ENCODE assay signal across 12 mouse cellular contexts in the genomic region with DNA sequence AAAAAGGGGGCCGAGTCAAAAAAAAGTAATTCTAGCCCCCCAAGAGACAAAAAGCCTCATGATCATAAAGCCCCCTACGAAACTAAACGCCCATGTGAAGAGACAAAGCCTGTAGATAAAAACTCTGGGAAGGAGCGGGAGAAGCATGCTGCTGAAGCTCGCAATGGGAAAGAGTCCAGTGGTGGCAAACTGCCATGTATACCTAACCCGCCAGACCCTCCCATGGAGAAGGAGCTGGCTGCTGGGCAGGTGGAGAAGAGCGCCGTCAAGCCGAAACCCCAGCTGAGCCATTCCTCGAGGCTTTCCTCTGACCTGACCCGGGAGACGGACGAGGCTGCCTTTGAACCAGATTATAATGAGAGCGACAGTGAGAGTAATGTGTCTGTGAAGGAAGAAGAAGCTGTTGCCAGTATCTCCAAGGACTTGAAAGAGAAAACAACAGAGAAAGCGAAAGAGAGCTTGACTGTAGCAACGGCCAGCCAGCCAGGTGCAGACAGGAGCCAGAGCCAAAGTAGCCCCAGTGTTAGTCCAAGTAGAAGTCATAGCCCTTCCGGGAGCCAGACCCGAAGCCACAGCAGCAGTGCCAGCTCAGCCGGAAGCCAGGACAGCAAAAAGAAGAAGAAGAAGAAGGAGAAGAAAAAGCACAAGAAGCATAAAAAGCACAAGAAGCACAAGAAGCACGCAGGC. TPM values are rescaled to one million over a fixed set of nuclear protein-coding genes. Genes with fewer than 3 reads are reported as not detected.
DNase-seq lines count a peak whose midpoint lies in the region; TF ChIP-seq lines count a peak whose summit lies in the region.
"Had no signal": no experiment of that assay in that cellular context is flagged by ENCODE, and none has a peak within 500 bp of the region (broad histone marks: within the 10 kb centered on the region; RNA-seq: fewer than 3 reads in every experiment).

No protein-coding gene starts in this region.

- no peak for TF ChIP-seq POLR2A in brain, embryonic 14.5 days (IDR thresholded peaks at IDR 0.05; ENCODE audit: borderline replicate concordance, extremely low read depth, insufficient read depth, insufficient read length, poor library complexity, severe bottlenecking)
- TF ChIP-seq POLR2A in kidney, adult 2 months (IDR thresholded peaks at IDR 0.05; ENCODE audit: low read depth, low read length), result no peak

- H3K36me3 ChIP-seq in kidney, adult 2 months (ENCODE audit: control insufficient read depth, insufficient read depth, low read length), result peaks cover 29% of the 10 kb centered on the region

- TF ChIP-seq CTCF in brain, embryonic 14.5 days (IDR thresholded peaks at IDR 0.05; ENCODE audit: borderline replicate concordance, extremely low read depth, insufficient read depth, insufficient read length), result no peak
- TF ChIP-seq CTCF in kidney, adult 2 months (conservative IDR thresholded peaks at IDR 0.05; ENCODE audit: insufficient read depth, insufficient read length, low read depth, low read length), result no peak

- H3K27me3 ChIP-seq in kidney, adult 2 months (replicated peaks; ENCODE audit: control insufficient read depth, insufficient read depth, low read length), result no peaks in the 10 kb centered on the region
- H3K27me3 ChIP-seq: embryonic facial prominence, embryonic 13.5 days; liver, embryonic 13.5 days; megakaryocyte, embryonic 14.5 days had no signal

- no peak overlapping the region for H3K4me3 ChIP-seq in kidney, adult 2 months (ENCODE audit: insufficient read depth, low read depth, low read length)
- H3K4me3 ChIP-seq: embryonic facial prominence, embryonic 13.5 days; liver, embryonic 13.5 days; megakaryocyte, embryonic 14.5 days had no signal

- no peak overlapping the region for H3K27ac ChIP-seq in kidney, adult 2 months (ENCODE audit: insufficient read depth, low read depth, low read length)
- H3K27ac ChIP-seq: embryonic facial prominence, embryonic 13.5 days; liver, embryonic 13.5 days had no signal

- WGBS in kidney, adult 2 months, result 79% methylated on average over 20 of the region's 20 CpGs

- H3K4me1 ChIP-seq in kidney, adult 2 months (ENCODE audit: control insufficient read depth, insufficient read depth, low read length), result no peaks in the 10 kb centered on the region
- H3K4me1 ChIP-seq: embryonic facial prominence, embryonic 13.5 days; liver, embryonic 13.5 days; megakaryocyte, embryonic 14.5 days had no signal

- DNase-seq in layer of hippocampus, postnatal 10 days (ENCODE audit: low spot score in 2 of 2), result peak; percentile 17 to 30
- DNase-seq in layer of hippocampus, adult 11-12 months (ENCODE audit: low spot score), result no peak
- peak; percentile 36 for DNase-seq in brain, embryonic 14.5 days (ENCODE audit: low read depth)
- peak; percentile 70 to 74 for DNase-seq in cerebellum, adult 18-20 months
- DNase-seq in gastrocnemius, postnatal 10 days, result peak; percentile 26
- no peak for DNase-seq in kidney, adult 2 months
- no peak for DNase-seq in left cerebral cortex, adult 9 months (ENCODE audit: low spot score in 2 of 2)
- DNase-seq: layer of hippocampus, postnatal 36 days; liver, embryonic 13.5 days; right cerebral cortex, postnatal 14 days had no signal

RNA-seq across cellular contexts. Expression of gene Rbbp6, which starts 36.0 kb away (rescaled TPM):
- 10 to 100 TPM; 64.8 to 68.6 TPM for total RNA-seq in layer of hippocampus, postnatal 10 days (2021)
- 50.5 and 64.2 TPM in 2 replicates for polyA plus RNA-seq in brain, embryonic 14.5 days (2012; rRNA removed)
- 10 to 100 TPM; 31.4 to 38.8 TPM for total RNA-seq in gastrocnemius, postnatal 10 days (2021)
- 7.2 and 11.1 TPM in 2 replicates for polyA plus RNA-seq in kidney, adult 2 months (2012; rRNA removed)

Comparison
In these comparisons a context has a peak if more than half of its experiments do, and no peak if none do; other contexts are left out.
1. DNase-seq: peak in layer of hippocampus, postnatal 10 days (2 of 2), brain, embryonic 14.5 days (single experiment), cerebellum, adult 18-20 months (2 of 2) and gastrocnemius, postnatal 10 days (single experiment); none in layer of hippocampus, adult 11-12 months (single experiment), kidney, adult 2 months (single experiment) and left cerebral cortex, adult 9 months (0 of 2).